Mouse (Mus musculus) CD4-positive naive resting alpha-beta T cell, adult 76 days (primary cell): ENCODE measurements around the gene Akr1c6. TPM values are rescaled to one million over a fixed set of nuclear protein-coding genes. Genes with fewer than 3 reads are reported as not detected.

Source experiments
- total RNA-seq: library from RNA; stranded (reverse); gene quantifications from one replicate; pipeline ENCODE4 v1.2.4, GENCODE M21; 2023

The Akr1c6 gene
- total RNA-seq, result not detected

GRCm38 (mm10) chr13:4434006-4434405 is at the start of gene Akr1c6:
Akr1c6 (plus strand) TSS chr13:4434306.

Other genes starting within 250 kb of the Akr1c6 start
- 11.7 TPM for gene Akr1c13, start 243.2 kb upstream of the Akr1c6 start, total RNA-seq
- gene Akr1c19, start 205.6 kb upstream of the Akr1c6 start, total RNA-seq, result not detected
- gene Akr1c12, start 154.9 kb upstream of the Akr1c6 start, total RNA-seq, result 1.9 TPM
- gene Akr1c20, start 89.0 kb downstream of the Akr1c6 start, total RNA-seq, result not detected
- not detected for gene Akr1c21, start 139.8 kb downstream of the Akr1c6 start, total RNA-seq
- gene Akr1e1, start 174.9 kb downstream of the Akr1c6 start, total RNA-seq, result 3.1 TPM